Mouse (Mus musculus) G1E (cell line): ENCODE data around the gene Gna11.

ENCODE experiments used
- CTCF ChIP-seq: IDR thresholded peaks from 2 replicates; pipeline ENCODE4 v1.5.1; 2012; ENCODE audit warnings: low read depth, low read length, inconsistent platforms, mixed read lengths
- GATA1 ChIP-seq: IDR thresholded peaks from 2 replicates; pipeline ENCODE4 v1.6.1; 2012; ENCODE audit warnings: borderline replicate concordance, low read length, inconsistent platforms, mixed read lengths
- POLR2AphosphoS5 ChIP-seq: IDR thresholded peaks from 2 replicates; pipeline ENCODE4 v1.6.1; 2012; ENCODE audit warnings: low read depth, low read length, inconsistent platforms; ENCODE audit not compliant: insufficient replicate concordance
- TAL1 ChIP-seq: conservative IDR thresholded peaks from 2 replicates; pipeline ENCODE4 v1.6.1; 2012; ENCODE audit warnings: low read depth, low read length, inconsistent platforms, mixed read lengths

DNA sequence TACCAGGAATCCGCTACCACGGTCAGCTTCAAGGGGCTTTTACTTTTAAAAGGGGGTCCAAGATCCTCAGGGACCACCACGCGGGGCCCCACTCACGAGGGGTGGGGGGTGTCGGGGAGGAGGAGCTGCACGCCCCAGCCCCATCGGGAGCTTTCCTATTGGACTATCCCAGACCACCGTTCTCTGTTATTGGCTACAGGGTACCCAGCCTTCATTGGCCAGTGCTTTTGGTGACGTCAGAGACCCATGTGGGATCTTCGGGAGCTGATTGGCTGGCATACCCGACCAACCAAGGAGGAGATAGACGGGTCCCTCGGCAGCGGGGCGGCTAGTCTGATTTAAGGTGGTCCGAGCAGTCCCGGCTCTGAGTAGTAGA lies 26.5 kb upstream of the Gna11 start:
- no peak for TF ChIP-seq CTCF
- TF ChIP-seq TAL1, result no peak
- no peak for TF ChIP-seq POLR2AphosphoS5
- TF ChIP-seq GATA1, result no peak
